Mouse (Mus musculus): Measurements from ENCODE around the gene Fndc8. TPM values are rescaled to one million over a fixed set of nuclear protein-coding genes. Genes with fewer than 3 reads are reported as not detected.

The Fndc8 gene
- polyA plus RNA-seq, 1 experiment from 2014 or later = 0.18 TPM

- WGBS = 94% methylated on average over 5 of the region's 5 CpGs
- H3K36me3 ChIP-seq (ENCODE audit: control insufficient read depth, insufficient read depth, low read length) = 0 out of 2 replicates have a peak, but pooled peaks cover 4% of the 10 kb centered on the region
- ATAC-seq = no peak
- H3K27ac ChIP-seq (ENCODE audit: low read depth, low read length) = no peak overlapping the region
- H3K4me3 ChIP-seq (ENCODE audit: low read depth, low read length) = no peak overlapping the region
- no peaks in the 10 kb centered on the region for H3K4me1 ChIP-seq (ENCODE audit: control insufficient read depth, insufficient read depth, low read length)
- H3K27me3 ChIP-seq (replicated peaks; ENCODE audit: control insufficient read depth, insufficient read depth, low read length) = no peaks in the 10 kb centered on the region
- DNase-seq (ENCODE audit: low spot score) = no peak
- no peaks in the 10 kb centered on the region for H3K9me3 ChIP-seq (replicated peaks; ENCODE audit: control insufficient read depth, low read length)
- H3K9ac ChIP-seq (ENCODE audit: low read length) = no peak overlapping the region
- H3K4me2 ChIP-seq (ENCODE audit: low read length) = no peak overlapping the region
These were observed 16.3 kb upstream of the Fndc8 start for GRCm38 (mm10) chr11:82875631-82876030.

- Histone ChIP-seq H3K9ac (ENCODE audit: low read length) (no peak overlapping the region), H3K9me3 (replicated peaks; ENCODE audit: control insufficient read depth, low read length) (no peaks in the 10 kb centered on the region), H3K4me3 (ENCODE audit: low read depth, low read length) (no peak overlapping the region), H3K36me3 (ENCODE audit: control insufficient read depth, insufficient read depth, low read length) (0 out of 2 replicates have a peak, but pooled peaks cover 9% of the 10 kb centered on the region), H3K4me2 (ENCODE audit: low read length) (no peak overlapping the region), H3K27me3 (replicated peaks; ENCODE audit: control insufficient read depth, insufficient read depth, low read length) (no peaks in the 10 kb centered on the region), H3K27ac (ENCODE audit: low read depth, low read length) (peak overlapping the region; percentile 24; the same call in 1 of the 2 replicates), H3K4me1 (ENCODE audit: control insufficient read depth, insufficient read depth, low read length) (no peaks in the 10 kb centered on the region)
- ATAC-seq (no peak), DNase-seq (ENCODE audit: low spot score) (no peak)
- WGBS = 74% methylated on average over 7 of the region's 7 CpGs
These were observed 14.1 kb upstream of the Fndc8 start for GRCm38 (mm10) chr11:82877726-82878344.

GRCm38 (mm10) chr11:82883180-82883579, 8.7 kb upstream of the Fndc8 start:
- H3K9ac ChIP-seq (ENCODE audit: low read length) = no peak overlapping the region
- H3K27me3 ChIP-seq (replicated peaks; ENCODE audit: control insufficient read depth, insufficient read depth, low read length) = no peaks in the 10 kb centered on the region
- WGBS = 76% methylated on average over 8 of the region's 8 CpGs
- no peak overlapping the region for H3K4me3 ChIP-seq (ENCODE audit: low read depth, low read length)
- ATAC-seq (no peak), DNase-seq (ENCODE audit: low spot score) (no peak)
- H3K4me1 ChIP-seq (ENCODE audit: control insufficient read depth, insufficient read depth, low read length) = peaks cover 2% of the 10 kb centered on the region; the same call in 1 of the 2 replicates
- no peak overlapping the region for H3K27ac ChIP-seq (ENCODE audit: low read depth, low read length)
- no peak overlapping the region for H3K4me2 ChIP-seq (ENCODE audit: low read length)
- 0 out of 2 replicates have a peak, but pooled peaks cover 7% of the 10 kb centered on the region for H3K36me3 ChIP-seq (ENCODE audit: control insufficient read depth, insufficient read depth, low read length)
- H3K9me3 ChIP-seq (replicated peaks; ENCODE audit: control insufficient read depth, low read length) = no peaks in the 10 kb centered on the region

- 0 out of 2 replicates have a peak, but pooled peaks cover 5% of the 10 kb centered on the region for H3K36me3 ChIP-seq (ENCODE audit: control insufficient read depth, insufficient read depth, low read length)
- peaks cover 16% of the 10 kb centered on the region for H3K4me1 ChIP-seq (ENCODE audit: control insufficient read depth, insufficient read depth, low read length)
- no peak overlapping the region for H3K4me3 ChIP-seq (ENCODE audit: low read depth, low read length)
- 89% methylated on average over 3 of the region's 3 CpGs for WGBS
- no peak for ATAC-seq
- H3K27me3 ChIP-seq (replicated peaks; ENCODE audit: control insufficient read depth, insufficient read depth, low read length) = no peaks in the 10 kb centered on the region
- H3K4me2 ChIP-seq (ENCODE audit: low read length) = no peak overlapping the region
- no peak for DNase-seq (ENCODE audit: low spot score)
- no peak overlapping the region for H3K9ac ChIP-seq (ENCODE audit: low read length)
- no peak overlapping the region for H3K27ac ChIP-seq (ENCODE audit: low read depth, low read length)
- no peaks in the 10 kb centered on the region for H3K9me3 ChIP-seq (replicated peaks; ENCODE audit: control insufficient read depth, low read length)
These were observed 5.4 kb upstream of the Fndc8 start for GRCm38 (mm10) chr11:82886559-82886958.

GRCm38 (mm10) chr11:82888491-82888946, 3.4 kb upstream of the Fndc8 start:
- DNase-seq (ENCODE audit: low spot score) = peak; percentile 78
- H3K9ac ChIP-seq (ENCODE audit: low read length) = peak overlapping the region; percentile 46; the same call in 1 of the 2 replicates
- H3K4me3 ChIP-seq (ENCODE audit: low read depth, low read length) = no peak overlapping the region
- H3K27me3 ChIP-seq (replicated peaks; ENCODE audit: control insufficient read depth, insufficient read depth, low read length) = no peaks in the 10 kb centered on the region
- peaks cover 16% of the 10 kb centered on the region for H3K4me1 ChIP-seq (ENCODE audit: control insufficient read depth, insufficient read depth, low read length)
- no peak overlapping the region for H3K27ac ChIP-seq (ENCODE audit: low read depth, low read length)
- ATAC-seq = peak; percentile 52
- peak overlapping the region; percentile 91 for H3K4me2 ChIP-seq (ENCODE audit: low read length)
- no peaks in the 10 kb centered on the region for H3K36me3 ChIP-seq (ENCODE audit: control insufficient read depth, insufficient read depth, low read length)
- H3K9me3 ChIP-seq (replicated peaks; ENCODE audit: control insufficient read depth, low read length) = no peaks in the 10 kb centered on the region
- 38% methylated on average over 10 of the region's 10 CpGs for WGBS

- peak; percentile 19 for ATAC-seq
- 4% methylated on average over 30 of the region's 31 CpGs for WGBS
These were observed 2.2 kb upstream of the Fndc8 start for GRCm38 (mm10) chr11:82889524-82890341.

GRCm38 (mm10) chr11:82890342-82890762, 1.6 kb upstream of the Fndc8 start, which contains the start of gene Rad51d:
Gene Rad51d, minus strand, starts transcription at chr11:82890614.
- Histone ChIP-seq H3K4me3 (ENCODE audit: low read depth, low read length) (peak within 1 kb of the TSS; percentile 51), H3K27me3 (replicated peaks; ENCODE audit: control insufficient read depth, insufficient read depth, low read length) (no peaks in the 10 kb centered on the region), H3K4me1 (ENCODE audit: control insufficient read depth, insufficient read depth, low read length) (peaks cover 16% of the 10 kb centered on the region), H3K4me2 (ENCODE audit: low read length) (peak within 1 kb of the TSS; percentile 91), H3K9ac (ENCODE audit: low read length) (peak within 1 kb of the TSS; percentile 76), H3K36me3 (ENCODE audit: control insufficient read depth, insufficient read depth, low read length) (no peaks in the 10 kb centered on the region), H3K9me3 (replicated peaks; ENCODE audit: control insufficient read depth, low read length) (no peaks in the 10 kb centered on the region), H3K27ac (ENCODE audit: low read depth, low read length) (peak within 1 kb of the TSS; percentile 33; the same call in 1 of the 2 replicates)
- ATAC-seq = peak; percentile 90
- peak; percentile 95 for DNase-seq (ENCODE audit: low spot score)
- under 1% methylated on average over 26 of the region's 26 CpGs for WGBS

More at GRCm38 (mm10) chr11:82889524-82890341, 2.2 kb upstream of the Fndc8 start:
- Histone ChIP-seq H3K27ac (ENCODE audit: low read depth, low read length) (peak overlapping the region; percentile 33; the same call in 1 of the 2 replicates), H3K9me3 (replicated peaks; ENCODE audit: control insufficient read depth, low read length) (no peaks in the 10 kb centered on the region), H3K27me3 (replicated peaks; ENCODE audit: control insufficient read depth, insufficient read depth, low read length) (no peaks in the 10 kb centered on the region), H3K9ac (ENCODE audit: low read length) (peak overlapping the region; percentile 76), H3K4me3 (ENCODE audit: low read depth, low read length) (peak overlapping the region; percentile 51), H3K4me1 (ENCODE audit: control insufficient read depth, insufficient read depth, low read length) (peaks cover 16% of the 10 kb centered on the region), H3K36me3 (ENCODE audit: control insufficient read depth, insufficient read depth, low read length) (no peaks in the 10 kb centered on the region), H3K4me2 (ENCODE audit: low read length) (peak overlapping the region; percentile 91)
- DNase-seq (ENCODE audit: low spot score) = peak; percentile 39

GRCm38 (mm10) chr11:82897478-82897877, 5.6 kb downstream of the Fndc8 start:
- Histone ChIP-seq H3K4me1 (ENCODE audit: control insufficient read depth, insufficient read depth, low read length) (no peaks in the 10 kb centered on the region), H3K9me3 (replicated peaks; ENCODE audit: control insufficient read depth, low read length) (no peaks in the 10 kb centered on the region), H3K27ac (ENCODE audit: low read depth, low read length) (no peak overlapping the region), H3K9ac (ENCODE audit: low read length) (no peak overlapping the region), H3K4me2 (ENCODE audit: low read length) (no peak overlapping the region), H3K36me3 (ENCODE audit: control insufficient read depth, insufficient read depth, low read length) (peaks cover 45% of the 10 kb centered on the region), H3K27me3 (replicated peaks; ENCODE audit: control insufficient read depth, insufficient read depth, low read length) (no peaks in the 10 kb centered on the region), H3K4me3 (ENCODE audit: low read depth, low read length) (no peak overlapping the region)
- 91% methylated on average over 10 of the region's 10 CpGs for WGBS
- no peak for ATAC-seq
- no peak for DNase-seq (ENCODE audit: low spot score)
